10 mouse cellular contexts compared by ENCODE assay signal in the genomic region with DNA sequence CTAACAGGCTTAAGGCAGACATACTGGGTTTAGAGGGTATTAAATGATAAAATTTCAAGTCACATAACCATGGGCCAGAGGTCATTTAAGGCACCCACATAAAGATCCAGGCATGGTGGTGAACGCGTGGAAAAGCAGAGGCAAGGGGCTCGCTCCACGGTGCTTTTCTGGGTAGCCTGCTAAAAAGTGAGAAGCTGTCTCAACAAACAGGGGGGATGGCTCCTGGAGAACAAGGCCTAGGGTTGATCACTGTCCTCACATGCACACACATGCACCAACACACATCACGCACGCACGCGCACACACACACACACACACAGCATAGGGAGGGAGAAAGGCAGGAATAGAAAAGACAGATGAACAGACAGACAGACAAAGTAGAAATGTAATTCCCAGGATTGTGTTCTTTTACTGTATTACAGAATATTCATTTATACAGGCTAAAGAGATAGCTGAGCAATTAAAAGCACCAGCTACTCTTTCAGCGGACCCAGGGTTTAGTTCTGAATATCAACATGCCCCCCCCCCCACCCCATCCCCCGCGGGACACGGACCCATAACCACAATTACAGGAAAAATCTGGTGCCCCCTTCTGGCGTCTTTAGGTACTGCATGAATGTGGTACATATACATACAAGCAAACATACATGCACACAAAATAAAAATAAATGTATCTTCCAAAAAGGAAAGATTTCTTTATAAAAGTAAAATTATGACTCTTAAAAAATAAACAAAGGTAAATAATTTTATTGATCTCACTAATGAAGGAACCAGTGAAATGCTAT.
A peak's percentile ranks its signal among the peaks of the same experiment; 100 is the strongest.
DNase-seq lines count a peak whose midpoint lies in the region; ATAC-seq and TF ChIP-seq lines count a peak whose summit lies in the region.
"Had no signal": no experiment of that assay in that cellular context is flagged by ENCODE, and none has a peak within 500 bp of the region (broad histone marks: within the 10 kb centered on the region; RNA-seq: fewer than 3 reads in every experiment).

No protein-coding gene starts in this region.

- 85% methylated on average over 13 of the region's 13 CpGs for WGBS in embryonic facial prominence, embryonic 11.5 days
- WGBS in embryonic facial prominence, embryonic 10.5 days, result 84% methylated on average over 13 of the region's 13 CpGs
- 85% methylated on average over 13 of the region's 13 CpGs for WGBS in liver, postnatal 0 days (ENCODE audit: insufficient replicate concordance)
- 78% methylated on average over 13 of the region's 13 CpGs for WGBS in liver, embryonic 11.5 days
- WGBS in stomach, postnatal 0 days, result 87% methylated on average over 13 of the region's 13 CpGs

- intact Hi-C loops in left cerebral cortex, postnatal 10 days (cut with DNase I), result no loop called here

- no peaks in the 10 kb centered on the region for H3K9me3 ChIP-seq in embryonic facial prominence, embryonic 11.5 days (replicated peaks; ENCODE audit: control insufficient read depth, low read length)
- H3K9me3 ChIP-seq in embryonic facial prominence, embryonic 10.5 days, result no peaks in the 10 kb centered on the region
- no peaks in the 10 kb centered on the region for H3K9me3 ChIP-seq in liver, postnatal 0 days (ENCODE audit: low read length)
- H3K9me3 ChIP-seq in liver, embryonic 11.5 days (ENCODE audit: control insufficient read depth, low read length), result no peaks in the 10 kb centered on the region
- no peaks in the 10 kb centered on the region for H3K9me3 ChIP-seq in stomach, postnatal 0 days (ENCODE audit: control insufficient read depth, low read length)
- H3K9me3 ChIP-seq: forebrain, embryonic 10.5 days had no signal

- H3K27me3 ChIP-seq in embryonic facial prominence, embryonic 11.5 days (ENCODE audit: control insufficient read depth, insufficient read depth, low read length), result no peaks in the 10 kb centered on the region
- no peaks in the 10 kb centered on the region for H3K27me3 ChIP-seq in embryonic facial prominence, embryonic 10.5 days (replicated peaks; ENCODE audit: low read depth, poor library complexity, severe bottlenecking)
- H3K27me3 ChIP-seq in liver, postnatal 0 days (ENCODE audit: insufficient read depth, low read length), result no peaks in the 10 kb centered on the region
- no peaks in the 10 kb centered on the region for H3K27me3 ChIP-seq in liver, embryonic 11.5 days (replicated peaks; ENCODE audit: control insufficient read depth, insufficient read depth, low read length)
- no peaks in the 10 kb centered on the region for H3K27me3 ChIP-seq in stomach, postnatal 0 days (ENCODE audit: control insufficient read depth, insufficient read depth, low read length)

- no peak overlapping the region for H3K4me2 ChIP-seq in embryonic facial prominence, embryonic 11.5 days (ENCODE audit: low read depth, low read length)
- no peak overlapping the region for H3K4me2 ChIP-seq in liver, postnatal 0 days (ENCODE audit: low read depth, low read length)
- H3K4me2 ChIP-seq in liver, embryonic 11.5 days, result no peak overlapping the region
- no peak overlapping the region for H3K4me2 ChIP-seq in stomach, postnatal 0 days (replicated peaks; ENCODE audit: low read depth)

- TF ChIP-seq EP300 in liver, postnatal 0 days (IDR thresholded peaks at IDR 0.05; ENCODE audit: low read depth), result no peak
- TF ChIP-seq EP300 in stomach, postnatal 0 days (optimal IDR thresholded peaks at IDR 0.05), result no peak

- peak; percentile 14 for DNase-seq in embryonic facial prominence, embryonic 11.5 days (ENCODE audit: low spot score)
- DNase-seq in embryonic facial prominence, embryonic 10.5 days (ENCODE audit: low spot score), result no peak
- peak; percentile 22 for DNase-seq in liver, postnatal 0 days
- DNase-seq in liver, embryonic 11.5 days (ENCODE audit: low spot score), result no peak
- DNase-seq in NIH3T3 (ENCODE audit: low read depth), result peak; percentile 11
- DNase-seq in stomach, postnatal 0 days (ENCODE audit: low spot score), result no peak
- DNase-seq in left cerebral cortex, postnatal 10 days (ENCODE audit: extremely low spot score in 1 of 2, low spot score in 2 of 2), result no peak
- DNase-seq in embryo, embryonic 10.5 days (ENCODE audit: low spot score), result no peak
- DNase-seq: lung, postnatal 36 days had no signal

- H3K4me3 ChIP-seq in embryonic facial prominence, embryonic 11.5 days (ENCODE audit: low read depth, low read length), result no peak overlapping the region
- H3K4me3 ChIP-seq in embryonic facial prominence, embryonic 10.5 days, result no peak overlapping the region
- H3K4me3 ChIP-seq in liver, postnatal 0 days (ENCODE audit: low read depth, low read length), result no peak overlapping the region
- H3K4me3 ChIP-seq in liver, embryonic 11.5 days (ENCODE audit: low read depth, low read length), result no peak overlapping the region
- H3K4me3 ChIP-seq in stomach, postnatal 0 days (ENCODE audit: low read depth, low read length), result no peak overlapping the region
- H3K4me3 ChIP-seq: forebrain, embryonic 10.5 days had no signal

- no peaks in the 10 kb centered on the region for H3K4me1 ChIP-seq in embryonic facial prominence, embryonic 11.5 days (ENCODE audit: control insufficient read depth, insufficient read depth, low read length)
- H3K4me1 ChIP-seq in embryonic facial prominence, embryonic 10.5 days, result no peaks in the 10 kb centered on the region
- no peaks in the 10 kb centered on the region for H3K4me1 ChIP-seq in liver, postnatal 0 days (ENCODE audit: insufficient read depth)
- H3K4me1 ChIP-seq in liver, embryonic 11.5 days (replicated peaks; ENCODE audit: control insufficient read depth, insufficient read depth, low read length), result no peaks in the 10 kb centered on the region
- no peaks in the 10 kb centered on the region for H3K4me1 ChIP-seq in stomach, postnatal 0 days (replicated peaks; ENCODE audit: control insufficient read depth, insufficient read depth)
- H3K4me1 ChIP-seq: forebrain, embryonic 10.5 days had no signal

- no peaks in the 10 kb centered on the region for H3K36me3 ChIP-seq in embryonic facial prominence, embryonic 11.5 days (replicated peaks; ENCODE audit: control insufficient read depth, insufficient read depth, low read depth, low read length)
- no peaks in the 10 kb centered on the region for H3K36me3 ChIP-seq in embryonic facial prominence, embryonic 10.5 days (replicated peaks)
- no peaks in the 10 kb centered on the region for H3K36me3 ChIP-seq in liver, postnatal 0 days (replicated peaks; ENCODE audit: insufficient read depth, low read length)
- no peaks in the 10 kb centered on the region for H3K36me3 ChIP-seq in liver, embryonic 11.5 days (ENCODE audit: control insufficient read depth, insufficient read depth, low read length)
- no peaks in the 10 kb centered on the region for H3K36me3 ChIP-seq in stomach, postnatal 0 days (ENCODE audit: control insufficient read depth, insufficient read depth, low read length)
- H3K36me3 ChIP-seq: forebrain, embryonic 10.5 days had no signal

- no peak overlapping the region for H3K9ac ChIP-seq in embryonic facial prominence, embryonic 11.5 days (replicated peaks; ENCODE audit: low read length)
- H3K9ac ChIP-seq in liver, postnatal 0 days (replicated peaks), result no peak overlapping the region
- no peak overlapping the region for H3K9ac ChIP-seq in liver, embryonic 11.5 days (ENCODE audit: low read depth, low read length)
- no peak overlapping the region for H3K9ac ChIP-seq in stomach, postnatal 0 days (ENCODE audit: low read length)

- ATAC-seq in embryonic facial prominence, embryonic 11.5 days (replicated peaks; ENCODE audit: insufficient number of reproducible peaks, low FRiP score, low TSS enrichment, low read depth), result no peak
- ATAC-seq in liver, postnatal 0 days, result no peak
- ATAC-seq in liver, embryonic 11.5 days (replicated peaks; ENCODE audit: low FRiP score), result no peak
- ATAC-seq in stomach, postnatal 0 days (ENCODE audit: low FRiP score, low TSS enrichment), result no peak

- peak; percentile 34 for TF ChIP-seq CTCF in liver, postnatal 0 days (IDR thresholded peaks at IDR 0.05; ENCODE audit: low read depth)
- TF ChIP-seq CTCF in stomach, postnatal 0 days (IDR thresholded peaks at IDR 0.05; ENCODE audit: low read depth), result peak; percentile 43

- H3K27ac ChIP-seq in embryonic facial prominence, embryonic 11.5 days (replicated peaks; ENCODE audit: low read depth, low read length), result no peak overlapping the region
- no peak overlapping the region for H3K27ac ChIP-seq in embryonic facial prominence, embryonic 10.5 days (replicated peaks)
- H3K27ac ChIP-seq in liver, postnatal 0 days (ENCODE audit: low read depth), result no peak overlapping the region
- no peak overlapping the region for H3K27ac ChIP-seq in liver, embryonic 11.5 days (ENCODE audit: low read depth, low read length)
- H3K27ac ChIP-seq in stomach, postnatal 0 days (replicated peaks), result no peak overlapping the region
- H3K27ac ChIP-seq: forebrain, embryonic 10.5 days had no signal

Comparison
In these comparisons a context has a peak if more than half of its experiments do, and no peak if none do; other contexts are left out.
1. DNase-seq: peak in embryonic facial prominence, embryonic 11.5 days (single experiment), liver, postnatal 0 days (single experiment) and NIH3T3 (single experiment); none in embryonic facial prominence, embryonic 10.5 days (single experiment), liver, embryonic 11.5 days (single experiment), stomach, postnatal 0 days (single experiment), left cerebral cortex, postnatal 10 days (0 of 2) and embryo, embryonic 10.5 days (single experiment).